Mouse (Mus musculus) fibroblast of lung, adult 2 months (primary cell): ENCODE measurements around the gene Rbl2.

ENCODE experiments used
- DNase-seq: peaks from one replicate; pipeline ENCODE4 v3.0.0-alpha.2; 2011; ENCODE audit warnings: low read depth

Gene Rbl2

DNA sequence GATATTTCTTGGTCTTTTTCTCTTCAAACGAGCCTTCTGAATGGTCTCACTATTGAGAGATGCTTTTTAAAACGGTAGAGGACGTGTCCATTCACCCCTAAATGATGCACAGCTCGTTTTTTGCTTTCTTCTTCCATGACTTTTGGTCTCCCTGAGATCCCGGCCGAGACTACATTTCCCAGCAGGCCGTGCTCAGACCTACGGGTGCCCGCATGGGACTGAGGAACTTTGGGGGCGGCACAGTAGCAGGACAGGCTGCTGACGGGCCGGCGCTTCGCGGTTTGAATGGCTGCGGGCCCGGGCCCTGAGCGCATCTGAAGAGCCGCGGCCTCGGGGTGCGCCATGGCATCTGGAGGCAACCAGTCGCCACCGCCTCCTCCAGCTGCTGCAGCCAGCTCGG lies at the start of gene Rbl2:
Gene Rbl2 (plus strand): TSS at position 224 of the 400 bp plus-strand sequence.
- DNase-seq: peak; percentile 88

DNA sequence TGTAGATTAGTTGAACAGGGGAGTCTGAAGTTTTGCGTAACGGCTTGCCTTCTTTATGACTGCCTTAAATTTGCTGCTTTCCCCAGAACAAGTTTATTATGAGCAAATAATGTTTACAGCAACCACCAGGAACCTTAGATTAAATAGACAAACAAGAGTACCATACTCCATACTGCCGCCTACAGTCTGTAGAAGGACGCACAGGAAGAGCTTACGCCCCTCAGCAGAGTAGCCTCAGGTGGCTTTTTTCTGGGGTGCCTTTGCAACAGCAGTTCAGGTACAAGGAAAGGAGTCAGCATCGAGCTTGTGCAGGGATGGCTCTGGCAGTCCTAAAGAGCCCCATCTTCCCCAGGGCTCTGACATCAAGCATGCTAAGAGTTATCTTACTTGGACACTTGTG lies 35.4 kb upstream of the Rbl2 start:
- no peak for DNase-seq

DNA sequence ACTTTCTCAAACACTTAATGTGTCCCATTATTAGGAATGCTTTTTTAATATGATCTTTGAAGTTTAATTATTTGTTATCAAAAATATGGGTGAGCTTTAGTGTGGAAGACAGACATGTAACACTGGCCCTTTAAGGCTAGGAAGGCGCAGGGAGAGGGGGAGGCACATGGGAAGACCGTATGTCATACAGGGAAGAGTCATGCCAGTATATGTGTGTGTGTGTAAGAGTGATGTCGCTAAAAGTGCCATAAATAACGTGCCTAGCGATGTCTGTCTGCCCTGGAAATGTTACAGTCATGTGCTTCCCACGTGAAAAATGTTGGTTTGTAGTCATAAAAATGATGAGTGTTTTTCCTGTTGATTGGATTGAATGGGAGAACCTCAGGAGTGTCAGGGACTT lies 33.0 kb upstream of the Rbl2 start:
- DNase-seq: no peak

DNA sequence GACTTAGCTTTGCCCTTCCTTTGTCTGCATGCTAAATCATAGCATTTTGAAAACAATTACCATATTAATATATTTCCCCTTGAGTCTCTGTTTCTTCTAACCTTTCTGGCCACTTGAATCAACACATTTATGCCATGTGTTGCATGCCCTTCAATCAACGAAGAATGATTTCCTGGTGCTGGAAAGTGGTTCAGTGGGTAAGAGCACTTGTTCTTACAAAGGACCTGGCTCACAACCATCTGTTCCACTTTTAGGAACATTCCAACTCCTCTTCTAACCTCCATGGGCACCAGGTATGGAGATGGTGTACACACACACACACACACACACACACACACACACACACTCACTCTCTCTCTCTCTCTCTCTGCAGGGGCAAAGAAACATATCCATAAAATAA lies 31.2 kb upstream of the Rbl2 start:
- no peak for DNase-seq

DNA sequence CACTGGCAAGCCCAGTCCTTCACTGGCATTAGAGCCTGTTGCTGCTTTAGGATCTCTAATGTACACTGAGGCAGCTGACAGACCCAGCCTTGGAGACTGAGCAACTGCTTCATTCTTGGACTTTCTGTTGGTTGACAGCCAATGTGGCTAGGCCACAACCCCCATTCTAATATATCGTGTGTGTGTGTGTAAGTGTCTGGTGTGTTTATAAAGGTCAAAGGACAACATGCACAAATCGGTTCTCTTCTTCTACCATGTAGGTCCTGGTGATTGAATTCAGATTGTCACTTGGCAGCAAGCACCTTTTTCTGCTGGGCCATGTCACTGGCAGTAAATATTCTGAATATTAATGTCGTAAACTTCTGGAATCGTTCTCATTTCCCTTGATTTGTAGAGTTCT lies 23.5 kb upstream of the Rbl2 start:
- no peak for DNase-seq

DNA sequence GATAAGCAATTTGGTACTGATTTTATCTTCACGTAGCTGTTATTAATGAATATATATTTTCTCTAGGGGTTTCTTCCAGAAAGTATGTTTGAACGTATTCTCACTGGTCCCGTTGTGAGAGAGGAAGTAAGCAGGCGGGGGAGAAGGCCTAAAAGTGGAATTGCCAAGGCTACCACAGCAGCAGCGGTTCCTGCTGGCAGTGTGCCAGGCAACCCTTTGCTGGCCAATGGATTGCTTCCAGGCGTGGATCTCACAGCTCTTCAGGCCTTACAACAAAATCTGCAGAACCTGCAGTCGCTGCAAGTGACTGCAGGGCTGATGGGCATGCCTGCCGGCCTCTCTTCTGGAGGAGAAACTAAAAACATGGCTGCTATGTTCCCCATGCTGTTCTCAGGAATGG lies 18.8 kb upstream of the Rbl2 start:
- DNase-seq: no peak

DNA sequence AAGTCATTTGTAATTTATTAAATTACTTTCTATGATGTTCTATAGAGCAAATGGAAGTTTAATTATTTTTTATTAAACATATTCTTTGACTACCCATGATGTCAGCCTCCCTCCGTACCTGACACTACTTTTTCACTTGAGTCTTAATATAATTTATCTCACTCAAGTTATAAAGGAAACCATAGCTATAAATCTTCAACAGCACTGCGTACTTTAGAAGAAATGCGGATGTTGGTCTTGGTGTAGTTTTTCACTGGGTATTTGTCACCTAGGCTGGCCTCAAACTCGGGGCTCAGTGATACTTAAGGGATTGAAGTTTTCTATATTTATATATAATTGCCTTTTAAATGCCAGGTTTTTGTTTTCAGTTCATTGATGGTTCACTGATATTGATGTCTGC lies 15.4 kb upstream of the Rbl2 start:
- no peak for DNase-seq

DNA sequence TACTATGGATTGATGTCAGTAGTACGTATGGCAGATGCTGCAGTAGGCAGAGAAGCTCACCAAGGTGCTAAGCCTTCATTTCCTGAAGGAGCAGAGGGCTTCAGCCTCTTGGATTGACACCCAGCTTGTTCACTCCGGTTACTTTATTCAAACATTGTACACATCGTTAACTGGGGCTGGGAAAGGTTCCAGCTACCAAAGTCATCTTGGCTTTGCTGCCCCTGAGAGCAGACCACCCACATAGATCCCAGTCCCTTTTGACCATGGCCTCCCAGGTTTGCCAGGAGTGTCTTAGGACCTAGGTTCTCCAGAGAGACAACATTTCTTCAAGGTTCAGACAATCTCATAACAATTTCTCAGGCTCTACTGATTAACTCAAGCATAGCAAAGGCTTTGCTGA lies 13.0 kb upstream of the Rbl2 start:
- DNase-seq: no peak

DNA sequence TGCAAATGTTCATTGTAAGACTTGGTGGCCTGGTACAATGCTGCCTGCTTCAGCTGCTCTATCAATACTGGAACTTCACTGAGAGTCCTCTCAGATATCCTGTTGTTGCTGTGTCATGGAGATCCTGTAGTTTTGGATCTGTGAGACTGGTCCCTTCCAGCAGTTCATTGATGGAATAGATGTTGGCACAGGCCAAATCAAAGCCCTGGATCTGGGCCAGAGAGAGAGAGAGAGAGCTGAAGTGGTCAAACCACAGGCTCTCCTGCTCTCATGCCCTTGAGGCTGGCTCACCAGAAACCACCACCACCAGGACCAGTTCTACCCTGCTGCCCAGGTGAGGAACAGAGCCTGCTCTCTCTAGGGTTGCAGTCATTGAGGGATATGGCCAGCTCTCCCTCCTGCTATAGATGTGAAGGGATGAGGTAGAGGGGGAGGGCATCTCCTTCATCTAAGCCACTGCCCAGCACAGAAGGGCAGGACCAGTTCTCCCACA lies 10.7 kb upstream of the Rbl2 start:
- DNase-seq: peak; percentile 17

DNA sequence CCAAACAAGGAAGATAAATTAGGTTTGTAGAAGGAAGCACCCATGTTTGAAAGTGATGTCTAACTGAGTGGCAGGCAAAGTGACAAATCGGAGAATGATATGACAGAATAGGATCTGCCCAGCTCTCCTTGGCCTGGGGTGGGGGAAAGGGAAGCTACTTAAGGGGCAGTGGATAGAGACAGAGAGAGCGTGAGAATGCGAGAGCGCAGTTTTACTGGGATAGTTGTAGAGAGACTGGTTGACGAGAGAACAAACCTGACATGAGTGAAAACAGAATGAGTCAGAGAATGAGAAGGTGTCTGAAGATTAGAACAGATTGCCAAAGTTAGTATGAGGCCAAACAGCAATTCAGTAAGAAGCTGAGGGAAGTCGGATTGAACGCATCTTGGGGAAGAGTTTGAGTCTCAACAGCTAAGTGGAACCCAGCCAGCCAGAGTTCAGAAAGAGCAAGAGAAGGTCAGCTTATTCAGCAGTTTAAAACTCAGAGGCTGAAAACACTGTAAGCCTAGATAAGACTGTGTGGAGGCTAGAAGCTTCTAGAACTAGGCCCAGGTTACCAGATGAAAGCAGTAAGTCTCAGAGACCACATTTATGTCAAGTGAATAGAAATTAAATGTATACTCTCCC lies 9.9 kb upstream of the Rbl2 start:
- peak; percentile 18 for DNase-seq

DNA sequence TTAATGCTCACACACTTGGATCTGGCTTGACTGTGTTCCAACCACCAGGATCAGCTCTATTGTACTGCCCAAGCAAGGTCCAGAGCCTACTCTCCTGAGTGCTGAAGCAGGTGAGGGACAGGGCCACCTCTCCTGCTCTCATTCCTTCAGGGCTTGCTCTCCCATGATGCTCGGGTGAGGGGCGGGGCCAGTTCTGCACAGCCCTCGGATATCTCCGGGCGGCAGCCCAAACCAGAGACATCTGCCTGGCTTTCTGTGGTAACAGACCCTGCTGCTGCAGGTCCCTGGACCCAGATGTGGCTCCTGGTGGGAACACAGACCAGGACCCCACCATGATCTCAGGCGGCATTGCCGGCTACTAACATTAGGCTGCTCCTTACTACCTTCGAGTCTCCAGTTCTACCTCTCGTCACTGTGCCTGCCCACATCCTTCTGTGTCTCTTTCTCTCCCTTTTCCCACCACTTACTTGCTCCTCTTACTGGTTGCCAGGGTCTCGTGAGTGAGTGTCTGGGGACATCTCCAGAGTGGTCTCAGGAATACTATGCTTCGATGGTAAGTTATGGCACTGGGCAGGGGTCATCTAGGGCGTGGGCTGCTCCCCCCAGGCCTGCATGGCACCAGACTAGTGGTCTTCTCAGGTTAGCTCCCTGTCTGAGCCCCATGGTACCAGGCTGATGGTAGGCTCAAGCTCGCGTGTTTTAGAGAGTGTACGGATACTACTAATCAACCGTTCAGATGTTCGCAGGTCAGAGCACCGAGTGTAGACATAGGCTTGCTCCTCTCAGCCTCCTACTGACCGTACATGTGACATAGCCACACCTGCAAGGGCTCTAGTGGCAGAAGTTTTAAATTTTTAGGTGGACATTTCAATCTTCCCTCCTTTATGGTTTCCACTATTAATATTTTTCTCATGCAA lies 9.0 kb upstream of the Rbl2 start:
- no peak for DNase-seq

DNA sequence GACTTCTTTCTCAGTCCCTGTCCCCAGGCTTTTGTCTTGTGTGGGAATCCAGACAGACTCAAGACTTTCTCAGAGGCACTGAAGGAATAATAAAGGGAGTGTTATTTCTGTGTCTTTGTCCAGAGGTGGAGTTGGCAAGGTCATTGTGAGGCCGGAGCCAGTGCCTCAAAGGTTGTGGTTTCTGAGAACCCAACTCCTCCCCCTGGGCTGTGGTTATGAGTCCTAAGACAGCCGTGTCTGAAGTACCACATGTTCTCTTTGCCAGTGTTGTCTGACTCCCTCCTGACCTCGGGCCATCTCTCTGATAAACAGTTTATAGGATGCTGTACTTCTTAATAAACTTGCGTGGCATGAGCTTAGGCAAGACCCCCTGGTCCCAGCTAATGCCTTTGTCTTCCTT lies 4.7 kb upstream of the Rbl2 start:
- DNase-seq: peak; percentile 64

DNA sequence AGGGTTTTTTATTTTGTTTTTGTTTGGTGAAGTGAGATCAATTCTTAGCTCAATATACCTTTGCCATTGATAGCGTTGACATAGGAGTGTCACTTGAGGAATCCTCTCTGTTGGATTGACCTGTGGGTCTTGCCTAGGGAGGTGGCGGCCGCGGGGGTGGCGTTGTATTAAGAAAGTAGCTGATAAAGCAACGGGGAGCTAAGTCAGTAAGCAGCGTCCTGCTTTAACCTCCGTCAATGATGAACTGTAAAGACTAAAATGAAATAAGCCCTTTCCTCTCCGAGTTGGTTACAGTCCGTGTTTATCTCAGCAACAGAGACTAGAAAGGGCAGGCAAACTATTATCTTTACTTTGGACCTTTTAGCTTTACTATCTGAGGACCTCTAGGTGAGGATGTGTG lies 450 bp upstream of the Rbl2 start:
- DNase-seq: no peak

DNA sequence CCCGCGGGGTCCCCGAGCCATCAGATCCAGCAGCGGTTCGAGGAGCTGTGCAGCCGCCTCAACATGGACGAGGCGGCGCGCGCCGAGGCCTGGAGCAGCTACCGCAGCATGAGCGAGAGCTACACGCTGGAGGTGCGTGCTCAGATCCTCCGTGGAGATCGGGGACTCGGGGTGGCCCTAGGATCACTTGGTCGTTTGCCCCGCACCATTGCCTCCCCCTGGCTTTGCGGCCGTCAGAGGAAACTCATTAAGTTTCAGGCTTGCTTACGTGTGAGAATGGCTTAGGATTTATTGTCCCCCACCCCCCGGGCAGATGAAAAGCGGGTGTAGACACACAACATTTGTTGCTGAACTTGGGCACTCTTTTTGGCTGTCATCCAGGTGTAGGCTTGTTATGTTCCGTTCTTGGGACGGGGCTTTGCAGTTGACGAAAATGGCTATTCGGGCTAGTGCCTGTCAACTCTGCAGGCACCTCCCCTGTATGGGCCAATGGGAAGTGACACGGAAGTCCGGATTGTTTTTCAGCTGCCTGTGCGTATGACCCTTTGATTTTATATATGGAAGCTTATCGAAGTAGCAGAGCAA lies 510 bp downstream of the Rbl2 start:
- peak; percentile 85 for DNase-seq

DNA sequence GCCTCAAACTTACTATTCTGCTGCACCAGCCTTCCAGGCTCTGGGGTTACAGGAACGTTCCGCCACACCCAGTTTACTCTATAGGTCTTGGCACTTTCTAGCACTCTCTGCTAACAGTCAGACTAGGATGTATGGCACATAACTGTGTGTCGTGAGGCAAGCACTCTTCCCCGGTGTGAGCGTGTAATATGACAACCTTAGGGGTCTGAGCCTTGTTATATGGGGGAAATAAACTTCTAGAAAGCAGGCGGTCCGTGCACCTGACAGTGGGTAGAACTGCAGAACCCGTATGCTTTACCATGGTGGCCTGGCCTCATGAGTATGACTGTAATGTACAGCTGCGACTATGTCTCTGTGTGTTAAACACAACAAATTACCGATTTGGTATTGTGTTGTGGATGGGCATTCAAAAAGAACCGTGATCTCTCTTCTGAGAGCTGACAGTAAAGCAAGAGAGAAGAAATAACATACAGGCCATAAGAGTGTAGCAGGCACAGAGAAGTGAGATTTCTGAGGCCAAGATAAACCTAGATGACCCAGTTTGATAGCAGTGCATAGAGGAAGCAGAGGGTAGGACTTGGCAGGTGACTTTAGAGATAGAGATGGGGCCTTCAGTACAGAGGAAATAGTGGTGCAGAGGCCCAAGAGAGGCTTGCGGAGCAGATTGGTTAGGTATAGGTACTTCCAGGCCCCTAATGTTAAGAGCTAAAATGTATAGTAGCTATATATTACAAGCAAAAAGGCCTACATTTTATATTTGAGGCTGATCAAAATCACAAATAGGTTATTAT lies 7.4 kb downstream of the Rbl2 start:
- no peak for DNase-seq

DNA sequence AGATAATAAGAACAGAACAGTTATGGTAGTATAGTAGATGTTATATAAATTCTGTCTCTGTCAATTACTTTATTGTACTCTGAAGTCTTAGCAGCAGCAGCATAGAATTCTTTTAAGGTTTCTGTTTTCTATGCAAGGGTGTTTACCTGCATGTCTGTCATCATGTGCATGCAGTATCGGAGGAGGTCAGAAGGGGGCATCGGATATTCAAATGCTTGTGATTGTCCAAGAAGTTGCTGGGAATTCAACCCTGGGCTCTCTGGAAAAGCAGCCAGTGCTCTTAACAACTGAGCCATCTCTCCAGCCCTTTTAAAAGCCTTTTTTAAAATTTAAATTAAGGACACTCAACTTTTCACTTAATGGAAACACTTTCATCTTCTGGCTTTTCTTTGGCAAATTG lies 9.8 kb downstream of the Rbl2 start:
- no peak for DNase-seq

DNA sequence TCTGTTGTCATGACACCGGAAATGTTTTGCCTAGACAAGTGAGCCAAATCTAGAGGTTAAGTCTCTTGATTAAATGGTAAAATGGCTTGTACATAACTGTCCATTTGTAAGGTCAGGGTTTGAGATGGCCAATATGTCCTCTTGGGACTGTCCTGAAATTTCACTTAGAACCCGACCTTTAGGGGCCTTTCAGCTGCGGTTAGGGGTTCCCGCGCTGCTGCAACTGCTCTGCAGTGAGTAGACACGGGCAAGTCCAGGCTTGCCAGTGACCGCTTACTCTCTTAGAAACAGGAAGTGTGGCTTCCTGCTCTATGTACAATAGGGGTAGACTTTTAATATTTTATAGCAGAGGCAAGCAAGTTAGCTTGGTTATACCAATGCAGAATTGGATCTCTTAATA lies 12.1 kb downstream of the Rbl2 start:
- DNase-seq: no peak

DNA sequence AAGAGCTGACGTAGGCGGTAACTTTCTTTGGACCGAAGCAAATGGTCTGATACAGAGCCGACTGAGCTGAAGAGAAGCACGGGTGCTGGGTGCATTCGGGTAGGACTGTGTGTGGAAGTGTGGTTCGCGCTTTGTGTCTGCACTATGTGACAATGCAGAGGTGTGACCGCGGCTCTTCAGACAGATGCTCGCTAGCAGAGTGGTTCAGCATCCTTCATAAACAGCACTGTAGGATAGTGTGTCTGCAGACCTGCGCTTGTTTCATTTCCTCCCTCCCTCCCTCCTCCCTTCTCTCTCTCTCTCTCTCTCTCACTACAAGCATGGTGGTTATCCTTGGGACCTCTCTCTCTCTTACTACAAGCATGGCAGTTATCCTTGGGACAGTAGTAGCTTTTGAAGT lies 12.6 kb downstream of the Rbl2 start:
- DNase-seq: no peak

DNA sequence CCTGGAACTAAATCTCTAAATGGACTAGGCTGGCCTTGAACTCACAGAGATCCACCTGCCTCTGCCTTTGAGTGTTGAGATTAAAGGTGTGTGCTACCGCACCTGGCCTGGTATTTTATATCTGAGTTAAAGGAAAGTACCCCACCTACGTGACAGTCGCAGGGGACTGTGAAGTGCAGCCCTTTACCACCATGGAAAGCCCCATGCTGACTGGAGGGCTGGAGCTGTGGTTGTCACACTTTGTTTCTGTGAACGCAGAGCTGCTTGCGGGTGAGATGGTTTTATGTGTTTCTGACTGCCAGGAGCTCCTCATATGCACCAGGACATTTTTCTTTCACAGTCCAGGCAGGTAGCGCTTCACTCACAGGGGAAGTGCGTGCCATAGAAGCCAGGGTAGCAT lies 18.6 kb downstream of the Rbl2 start:
- DNase-seq: no peak

DNA sequence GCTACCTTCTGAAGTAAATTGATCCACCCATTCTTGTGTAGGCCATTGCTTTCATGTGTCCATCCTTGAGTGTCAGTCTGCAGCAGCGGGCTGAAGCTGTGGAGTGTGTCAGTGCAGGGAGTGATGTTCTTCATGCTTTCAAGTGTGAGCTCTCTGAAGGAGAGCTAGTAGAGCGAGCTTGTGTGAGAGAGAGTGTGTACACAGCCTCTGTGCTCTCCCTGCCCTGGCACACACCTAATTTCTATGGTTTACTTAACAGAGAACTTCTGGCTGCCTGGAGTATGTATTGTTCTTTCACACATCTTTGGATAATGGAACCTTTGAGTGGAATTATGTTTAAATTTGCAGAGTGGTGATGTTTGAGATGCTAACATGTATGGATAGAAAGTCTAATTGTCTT lies 19.7 kb downstream of the Rbl2 start:
- no peak for DNase-seq

DNA sequence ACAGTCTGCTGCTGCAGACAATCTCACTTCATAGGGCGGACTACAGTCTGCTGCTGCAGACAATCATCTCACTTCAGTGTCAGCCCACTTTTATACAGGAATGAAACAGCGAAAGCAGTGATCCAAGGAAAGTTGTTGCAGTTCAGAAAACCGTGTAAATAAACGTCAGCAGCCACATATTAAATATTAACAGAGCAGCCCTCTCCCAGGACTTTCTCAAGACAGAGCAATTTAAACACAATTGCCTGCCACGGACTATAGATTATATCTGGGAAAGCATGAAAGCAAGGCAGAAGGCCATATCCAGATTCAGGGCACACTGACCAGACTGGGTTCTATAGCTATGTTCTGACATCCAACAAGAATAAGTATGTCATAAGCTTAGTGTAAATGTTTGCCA lies 24.3 kb downstream of the Rbl2 start:
- DNase-seq: no peak

DNA sequence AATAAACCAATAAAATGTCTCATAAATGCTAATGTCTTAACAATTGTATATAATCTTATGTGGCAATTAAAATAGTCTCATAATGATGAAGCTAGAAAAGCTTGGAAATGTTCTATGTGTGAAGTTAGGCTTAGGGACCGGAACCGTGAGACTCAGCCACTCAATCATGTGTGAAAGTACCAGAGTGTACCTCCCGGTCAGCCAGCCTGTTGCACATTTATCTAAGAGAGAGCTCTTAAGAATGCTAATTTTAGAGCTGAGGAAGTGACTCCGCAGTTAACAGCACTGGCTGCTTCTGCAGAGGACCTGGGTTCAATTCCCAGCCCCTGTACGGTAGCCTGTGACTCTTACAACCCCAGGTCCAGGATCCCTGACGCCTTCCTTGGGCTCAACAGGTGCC lies 28.2 kb downstream of the Rbl2 start:
- DNase-seq: no peak
